Mouse (Mus musculus) stomach, postnatal 0 days (tissue): ENCODE measurements at regions not wholly inside any gene's neighbourhood (a gene's known extent, or its start where the extent isn't known, plus 50 kb on each side); places are given as distances from the start of the nearest gene placed in this dataset.
A peak's percentile ranks its signal among the peaks of the same experiment; 100 is the strongest.

ENCODE experiments used
- ATAC-seq: fragments of 200-750 bp; cut with Nextera tagmentation; 2 replicates; pipeline ENCODE4 v1.8.0; 2017; ENCODE audit not compliant: low FRiP score, low TSS enrichment
- DNase-seq: peaks from one replicate; pipeline ENCODE4 v3.0.0-alpha.2; 2016; ENCODE audit warnings: low spot score
- H3K27ac ChIP-seq: fragments of 300-500 bp; sonication (generic); replicated peaks from 2 replicates; pipeline ENCODE4 v1.5.1; 2014; ENCODE audit warnings: mild to moderate bottlenecking, control low read depth
- H3K27me3 ChIP-seq: fragments of 300-500 bp; sonication (generic); 2 replicates; pipeline ENCODE4 v1.6.1; 2014; ENCODE audit warnings: low read length; ENCODE audit not compliant: control insufficient read depth, insufficient read depth
- H3K36me3 ChIP-seq: fragments of 300-500 bp; sonication (generic); 2 replicates; pipeline ENCODE4 v1.6.1; 2014; ENCODE audit warnings: low read length, mixed read lengths; ENCODE audit not compliant: control insufficient read depth, insufficient read depth
- H3K4me1 ChIP-seq: fragments of 300-500 bp; sonication (generic); replicated peaks from 2 replicates; pipeline ENCODE4 v1.6.1; 2014; ENCODE audit warnings: antibody characterized with exemption; ENCODE audit not compliant: control insufficient read depth, insufficient read depth
- H3K4me2 ChIP-seq: fragments of 300-500 bp; sonication (generic); replicated peaks from 2 replicates; pipeline ENCODE4 v1.6.1; 2014; ENCODE audit warnings: low read depth, mild to moderate bottlenecking, control low read depth, moderate library complexity
- H3K4me3 ChIP-seq: fragments of 300-500 bp; sonication (generic); 2 replicates; pipeline ENCODE4 v1.5.1; 2014; ENCODE audit warnings: low read depth, low read length, control low read depth
- H3K9ac ChIP-seq: fragments of 300-500 bp; sonication (generic); 2 replicates; pipeline ENCODE4 v1.6.1; 2014; ENCODE audit warnings: mild to moderate bottlenecking, low read length, control low read depth, mixed read lengths
- H3K9me3 ChIP-seq: fragments of 300-500 bp; sonication (generic); 2 replicates; pipeline ENCODE4 v1.6.1; 2016; ENCODE audit warnings: low read length; ENCODE audit not compliant: control insufficient read depth
- CTCF ChIP-seq: IDR thresholded peaks from 2 replicates; pipeline ENCODE4 v1.5.1; 2016; ENCODE audit warnings: antibody characterized with exemption, low read depth, mild to moderate bottlenecking, moderate library complexity
- EP300 ChIP-seq: optimal IDR thresholded peaks from 2 replicates; pipeline ENCODE3; 2016; ENCODE audit warnings: antibody characterized with exemption
- WGBS: fragments of 180-500 bp; shearing (Covaris S2); extraction: QIAGEN DNeasy Blood & Tissue Kit; methylation state at CpG from one replicate; pipeline ENCODE4 v1.1.7; 2014; 5-methylcytosine and 5-hydroxymethylcytosine counted together

- Histone ChIP-seq H3K9me3 (no peaks in the 10 kb centered on the region), H3K4me3 (no peak overlapping the region), H3K4me2 (peak overlapping the region; percentile 30), H3K9ac (0 out of 2 replicates have a peak overlapping the region, but pooled peaks have one; percentile 13), H3K36me3 (no peaks in the 10 kb centered on the region), H3K27me3 (no peaks in the 10 kb centered on the region), H3K27ac (peak overlapping the region; percentile 58), H3K4me1 (no peaks in the 10 kb centered on the region; the same call in 1 of the 2 replicates)
- ATAC-seq (peak; percentile 64), DNase-seq (peak; percentile 54)
- no peak for TF ChIP-seq EP300
- no peak for TF ChIP-seq CTCF
- WGBS = 14% methylated on average over 11 of the region's 11 CpGs
Measured at GRCm38 (mm10) chr4:106199833-106200232, 116.2 kb upstream of the Usp24 start.

GRCm38 (mm10) chr4:106200241-106200640 lies 115.8 kb upstream of the Usp24 start:
- no peak for TF ChIP-seq CTCF
- no peak for TF ChIP-seq EP300
- ATAC-seq (peak; percentile 88), DNase-seq (peak; percentile 82)
- Histone ChIP-seq H3K36me3 (no peaks in the 10 kb centered on the region), H3K4me3 (no peak overlapping the region), H3K27ac (peak overlapping the region; percentile 58), H3K4me2 (peak overlapping the region; percentile 30), H3K27me3 (no peaks in the 10 kb centered on the region), H3K4me1 (no peaks in the 10 kb centered on the region; the same call in 1 of the 2 replicates), H3K9me3 (no peaks in the 10 kb centered on the region), H3K9ac (no peak overlapping the region)
- 33% methylated on average over 6 of the region's 6 CpGs for WGBS

GRCm38 (mm10) chr4:106202554-106202953 lies 113.5 kb upstream of the Usp24 start:
- no peak for DNase-seq
- no peaks in the 10 kb centered on the region for H3K36me3 ChIP-seq
- no peak overlapping the region for H3K4me3 ChIP-seq
- no peaks in the 10 kb centered on the region for H3K27me3 ChIP-seq
- TF ChIP-seq CTCF (no peak), EP300 (no peak)
- 46% methylated on average over 3 of the region's 3 CpGs for WGBS
- no peaks in the 10 kb centered on the region for H3K9me3 ChIP-seq
- no peaks in the 10 kb centered on the region; the same call in 1 of the 2 replicates for H3K4me1 ChIP-seq
- H3K4me2 ChIP-seq = no peak overlapping the region
- no peak overlapping the region for H3K27ac ChIP-seq
- H3K9ac ChIP-seq = no peak overlapping the region
- ATAC-seq = no peak

GRCm38 (mm10) chr4:106205200-106205599 lies 110.8 kb upstream of the Usp24 start:
- no peaks in the 10 kb centered on the region for H3K9me3 ChIP-seq
- H3K27ac ChIP-seq = no peak overlapping the region
- WGBS = 71% methylated on average over 2 of the region's 2 CpGs
- no peak overlapping the region for H3K4me3 ChIP-seq
- DNase-seq = no peak
- no peaks in the 10 kb centered on the region for H3K36me3 ChIP-seq
- no peak overlapping the region for H3K9ac ChIP-seq
- ATAC-seq = no peak
- no peak for TF ChIP-seq EP300
- no peak for TF ChIP-seq CTCF
- no peaks in the 10 kb centered on the region for H3K4me1 ChIP-seq
- no peak overlapping the region for H3K4me2 ChIP-seq
- no peaks in the 10 kb centered on the region for H3K27me3 ChIP-seq

GRCm38 (mm10) chr4:106206023-106206422 lies 110.0 kb upstream of the Usp24 start:
- H3K4me2 ChIP-seq = no peak overlapping the region
- no peaks in the 10 kb centered on the region for H3K9me3 ChIP-seq
- H3K4me3 ChIP-seq = no peak overlapping the region
- TF ChIP-seq CTCF (peak; percentile 34), EP300 (no peak)
- no peaks in the 10 kb centered on the region for H3K36me3 ChIP-seq
- H3K27me3 ChIP-seq = no peaks in the 10 kb centered on the region
- no peak overlapping the region for H3K27ac ChIP-seq
- DNase-seq (peak; percentile 16), ATAC-seq (no peak)
- H3K4me1 ChIP-seq = no peaks in the 10 kb centered on the region
- WGBS = 73% methylated on average over 2 of the region's 2 CpGs
- H3K9ac ChIP-seq = no peak overlapping the region

- Histone ChIP-seq H3K9ac (no peak overlapping the region), H3K27ac (no peak overlapping the region), H3K4me2 (no peak overlapping the region), H3K4me1 (no peaks in the 10 kb centered on the region), H3K9me3 (no peaks in the 10 kb centered on the region), H3K4me3 (no peak overlapping the region), H3K27me3 (no peaks in the 10 kb centered on the region), H3K36me3 (no peaks in the 10 kb centered on the region)
- no peak for TF ChIP-seq EP300
- no peak for TF ChIP-seq CTCF
- 83% methylated on average over 11 of the region's 11 CpGs for WGBS
- ATAC-seq = no peak
- DNase-seq = no peak
Measured at GRCm38 (mm10) chr4:106209465-106209864, 106.5 kb upstream of the Usp24 start.
